Mouse (Mus musculus) midbrain, postnatal 0 days (tissue): Measurements from ENCODE around the gene Thbs2. TPM values are rescaled to one million over a fixed set of nuclear protein-coding genes. Genes with fewer than 3 reads are reported as not detected.

Experiments
- ATAC-seq: fragments of 200-750 bp; cut with Nextera tagmentation; 2 replicates; pipeline ENCODE4 v1.8.0; 2017; ENCODE audit warnings: moderate number of reproducible peaks, mild to moderate bottlenecking, moderate TSS enrichment, moderate library complexity; ENCODE audit not compliant: low FRiP score
- DNase-seq: peaks from one replicate; pipeline ENCODE4 v3.0.0-alpha.2; 2015; ENCODE audit warnings: low spot score
- H3K27ac ChIP-seq: fragments of 300-500 bp; sonication (generic); 2 replicates; pipeline ENCODE4 v1.5.1; 2014; ENCODE audit warnings: low read depth, mild to moderate bottlenecking, low read length, mixed read lengths
- H3K27me3 ChIP-seq: fragments of 300-500 bp; sonication (generic); 2 replicates; pipeline ENCODE4 v1.6.1; 2014; ENCODE audit warnings: low read length, control low read depth, mixed read lengths; ENCODE audit not compliant: insufficient read depth
- H3K36me3 ChIP-seq: fragments of 300-500 bp; sonication (generic); 2 replicates; pipeline ENCODE4 v1.6.1; 2014; ENCODE audit warnings: low read length, control low read depth, mixed read lengths; ENCODE audit not compliant: insufficient read depth
- H3K4me1 ChIP-seq: fragments of 300-500 bp; sonication (generic); 2 replicates; pipeline ENCODE4 v1.6.1; 2014; ENCODE audit warnings: mild to moderate bottlenecking, control low read depth, antibody characterized with exemption, low read length, mixed read lengths; ENCODE audit not compliant: insufficient read depth
- H3K4me2 ChIP-seq: fragments of 300-500 bp; sonication (generic); 2 replicates; pipeline ENCODE4 v1.6.1; 2014; ENCODE audit warnings: low read depth, mild to moderate bottlenecking, low read length, mixed read lengths; ENCODE audit not compliant: poor library complexity, severe bottlenecking
- H3K4me3 ChIP-seq: fragments of 300-500 bp; sonication (generic); 2 replicates; pipeline ENCODE4 v1.5.1; 2014; ENCODE audit warnings: low read depth, mild to moderate bottlenecking, low read length, moderate library complexity
- H3K9ac ChIP-seq: fragments of 300-500 bp; sonication (generic); replicated peaks from 2 replicates; pipeline ENCODE4 v1.6.1; 2014; ENCODE audit warnings: mild to moderate bottlenecking, low read length, moderate library complexity, mixed read lengths; ENCODE audit not compliant: poor library complexity, severe bottlenecking
- H3K9me3 ChIP-seq: fragments of 300-500 bp; sonication (generic); 2 replicates; pipeline ENCODE4 v1.6.1; 2016; ENCODE audit warnings: low read length, control low read depth
- CTCF ChIP-seq: IDR thresholded peaks from 2 replicates; pipeline ENCODE4 v1.5.1; 2016; ENCODE audit warnings: antibody characterized with exemption, mild to moderate bottlenecking
- WGBS: fragments of 180-500 bp; shearing (Covaris S2); extraction: QIAGEN DNeasy Blood & Tissue Kit; methylation state at CpG from one replicate; pipeline ENCODE4 v1.1.7; 2014; 5-methylcytosine and 5-hydroxymethylcytosine counted together
- polyA plus RNA-seq: library from polyadenylated mRNA; unstranded; fragments of >200 nt; fragmentation: Nextera tagmentation; extraction: Ambion mirVana; gene quantifications from 2 replicates; pipeline ENCODE4 v1.2.1, GENCODE M21; 2015
- total RNA-seq: library from RNA; depleted of rRNA; stranded (reverse); fragments of >200 nt; gene quantifications from 2 replicates; pipeline ENCODE4 v1.2.3, GENCODE M21; 2014

Gene Thbs2
- total and polyA plus RNA-seq, 2 experiments from 2014 or later: 3.6 to 8.0 TPM

GRCm38 (mm10) chr17:14663366-14663765 lies 30.7 kb downstream of the Thbs2 start:
- DNase-seq: no peak

GRCm38 (mm10) chr17:14662409-14662808 lies 31.6 kb downstream of the Thbs2 start:
- DNase-seq: no peak
- no peak overlapping the region for H3K9ac ChIP-seq
- H3K27me3 ChIP-seq: no peaks in the 10 kb centered on the region
- no peak overlapping the region for H3K4me3 ChIP-seq
- no peak for ATAC-seq
- TF ChIP-seq CTCF: no peak
- H3K4me1 ChIP-seq: no peaks in the 10 kb centered on the region
- H3K36me3 ChIP-seq: no peaks in the 10 kb centered on the region
- no peak overlapping the region for H3K27ac ChIP-seq
- WGBS: 88% methylated on average over 6 of the region's 6 CpGs
- no peaks in the 10 kb centered on the region for H3K9me3 ChIP-seq
- no peak overlapping the region for H3K4me2 ChIP-seq

More at GRCm38 (mm10) chr17:14663366-14663765, 30.7 kb downstream of the Thbs2 start:
- WGBS: 79% methylated on average over 5 of the region's 5 CpGs
- H3K9me3 ChIP-seq: no peaks in the 10 kb centered on the region
- TF ChIP-seq CTCF: no peak
- H3K27me3 ChIP-seq: no peaks in the 10 kb centered on the region
- ATAC-seq: no peak
- no peaks in the 10 kb centered on the region for H3K36me3 ChIP-seq
- no peaks in the 10 kb centered on the region for H3K4me1 ChIP-seq
- no peak overlapping the region for H3K4me3 ChIP-seq
- no peak overlapping the region for H3K9ac ChIP-seq
- H3K4me2 ChIP-seq: no peak overlapping the region
- no peak overlapping the region for H3K27ac ChIP-seq

GRCm38 (mm10) chr17:14659746-14660145 lies 34.3 kb downstream of the Thbs2 start:
- DNase-seq (no peak), ATAC-seq (no peak)
- H3K4me2 ChIP-seq: no peak overlapping the region
- no peak overlapping the region for H3K27ac ChIP-seq
- no peaks in the 10 kb centered on the region for H3K9me3 ChIP-seq
- 70% methylated on average over 4 of the region's 4 CpGs for WGBS
- no peak for TF ChIP-seq CTCF
- no peaks in the 10 kb centered on the region for H3K27me3 ChIP-seq
- H3K9ac ChIP-seq: no peak overlapping the region
- H3K4me3 ChIP-seq: no peak overlapping the region
- H3K4me1 ChIP-seq: no peaks in the 10 kb centered on the region
- H3K36me3 ChIP-seq: no peaks in the 10 kb centered on the region

GRCm38 (mm10) chr17:14658123-14658522 lies 35.9 kb downstream of the Thbs2 start:
- Histone ChIP-seq H3K36me3 (no peaks in the 10 kb centered on the region), H3K4me3 (no peak overlapping the region), H3K4me1 (no peaks in the 10 kb centered on the region), H3K27me3 (no peaks in the 10 kb centered on the region), H3K27ac (no peak overlapping the region), H3K9me3 (no peaks in the 10 kb centered on the region), H3K4me2 (no peak overlapping the region), H3K9ac (no peak overlapping the region)
- TF ChIP-seq CTCF: no peak
- no peak for DNase-seq
- whole genome bisulfite sequencing: 81% methylated on average over 2 of the region's 2 CpGs
- no peak for ATAC-seq

GRCm38 (mm10) chr17:14657123-14657522 lies 36.9 kb downstream of the Thbs2 start:
- Histone ChIP-seq H3K36me3 (no peaks in the 10 kb centered on the region), H3K27me3 (no peaks in the 10 kb centered on the region), H3K9ac (no peak overlapping the region), H3K4me3 (no peak overlapping the region), H3K4me1 (no peaks in the 10 kb centered on the region), H3K9me3 (no peaks in the 10 kb centered on the region), H3K4me2 (no peak overlapping the region), H3K27ac (no peak overlapping the region)
- DNase-seq: no peak
- ATAC-seq: no peak
- TF ChIP-seq CTCF: no peak

- Histone ChIP-seq H3K4me1 (no peaks in the 10 kb centered on the region), H3K4me3 (no peak overlapping the region), H3K27ac (no peak overlapping the region), H3K36me3 (no peaks in the 10 kb centered on the region), H3K9me3 (no peaks in the 10 kb centered on the region), H3K4me2 (no peak overlapping the region), H3K27me3 (no peaks in the 10 kb centered on the region), H3K9ac (no peak overlapping the region)
- DNase-seq (no peak), ATAC-seq (no peak)
- 85% methylated on average over 3 of the region's 3 CpGs for WGBS
- TF ChIP-seq CTCF: no peak
Measured at GRCm38 (mm10) chr17:14654981-14655380, 39.1 kb downstream of the Thbs2 start.
